ENCODE assay signal across 19 mouse cellular contexts in genomic region chr12:98615746-98616145, GRCm38 (mm10). TPM values are rescaled to one million over a fixed set of nuclear protein-coding genes. Genes with fewer than 3 reads are reported as not detected.
DNase-seq lines count a peak whose midpoint lies in the region; ATAC-seq and TF ChIP-seq lines count a peak whose summit lies in the region.
"Had no signal": no experiment of that assay in that cellular context is flagged by ENCODE, and none has a peak within 500 bp of the region (broad histone marks: within the 10 kb centered on the region; RNA-seq: fewer than 3 reads in every experiment).

No protein-coding gene starts in this region.

- no peak for DNase-seq in embryonic facial prominence, embryonic 14.5 days (ENCODE audit: low spot score)
- no peak for DNase-seq in embryonic facial prominence, embryonic 10.5 days (ENCODE audit: low spot score)
- DNase-seq in midbrain, embryonic 10.5 days (ENCODE audit: low spot score) = no peak
- DNase-seq in midbrain, postnatal 0 days (ENCODE audit: low spot score) = peak; percentile 52
- DNase-seq in kidney, adult 9 months = no peak
- DNase-seq in adrenal gland, postnatal 10 days = no peak
- DNase-seq: adrenal gland, postnatal 14 days; cerebellum, adult 18-20 months; heart, postnatal 4 days; kidney, adult 11 months; kidney, postnatal 25 days; layer of hippocampus, adult 9-11 months; lung, adult 18-20 months; lung, postnatal 4 days had no signal

- peak; percentile 41; the same call in 1 of the 2 replicates for ATAC-seq in embryonic facial prominence, embryonic 14.5 days (ENCODE audit: low read depth)
- ATAC-seq in midbrain, embryonic 13.5 days = 0 out of 2 replicates have a peak, but pooled peaks have one; percentile 58
- ATAC-seq in common myeloid progenitor, adult 5-6 weeks (replicated peaks; ENCODE audit: low read depth, poor library complexity, severe bottlenecking) = peak; percentile 58; the same call in 1 of the 2 replicates
- no peak; the same call in 1 of the 2 replicates for ATAC-seq in midbrain, postnatal 0 days (ENCODE audit: low FRiP score)

- H3K4me3 ChIP-seq in embryonic facial prominence, embryonic 14.5 days (ENCODE audit: low read depth, low read length) = no peak overlapping the region
- no peak overlapping the region for H3K4me3 ChIP-seq in embryonic facial prominence, embryonic 10.5 days
- no peak overlapping the region for H3K4me3 ChIP-seq in midbrain, embryonic 13.5 days (replicated peaks)
- no peak overlapping the region for H3K4me3 ChIP-seq in midbrain, embryonic 10.5 days
- H3K4me3 ChIP-seq in midbrain, postnatal 0 days (ENCODE audit: low read depth, low read length) = no peak overlapping the region
- H3K4me3 ChIP-seq: embryonic facial prominence, embryonic 13.5 days; forebrain, embryonic 10.5 days had no signal

- no peaks in the 10 kb centered on the region for H3K36me3 ChIP-seq in embryonic facial prominence, embryonic 14.5 days (ENCODE audit: control insufficient read depth, insufficient read depth, low read length)
- H3K36me3 ChIP-seq in embryonic facial prominence, embryonic 10.5 days (replicated peaks) = no peaks in the 10 kb centered on the region
- no peaks in the 10 kb centered on the region for H3K36me3 ChIP-seq in midbrain, embryonic 13.5 days
- H3K36me3 ChIP-seq in midbrain, embryonic 10.5 days = no peaks in the 10 kb centered on the region
- H3K36me3 ChIP-seq in midbrain, postnatal 0 days (ENCODE audit: insufficient read depth, low read length) = no peaks in the 10 kb centered on the region
- H3K36me3 ChIP-seq: embryonic facial prominence, embryonic 13.5 days; forebrain, embryonic 10.5 days had no signal

- H3K4me2 ChIP-seq in embryonic facial prominence, embryonic 14.5 days (ENCODE audit: low read depth, low read length) = no peak overlapping the region
- H3K4me2 ChIP-seq in midbrain, embryonic 13.5 days (replicated peaks) = no peak overlapping the region
- H3K4me2 ChIP-seq in midbrain, postnatal 0 days (ENCODE audit: low read depth, low read length, poor library complexity, severe bottlenecking) = no peak overlapping the region
- H3K4me2 ChIP-seq: embryonic facial prominence, embryonic 13.5 days had no signal

- no peak overlapping the region for H3K27ac ChIP-seq in embryonic facial prominence, embryonic 14.5 days (replicated peaks; ENCODE audit: low read depth, low read length)
- no peak overlapping the region for H3K27ac ChIP-seq in embryonic facial prominence, embryonic 10.5 days (replicated peaks)
- no peak overlapping the region for H3K27ac ChIP-seq in midbrain, embryonic 13.5 days
- H3K27ac ChIP-seq in midbrain, embryonic 10.5 days (replicated peaks) = no peak overlapping the region
- no peak overlapping the region for H3K27ac ChIP-seq in midbrain, postnatal 0 days (ENCODE audit: low read depth, low read length)
- H3K27ac ChIP-seq: embryonic facial prominence, embryonic 13.5 days; forebrain, embryonic 10.5 days had no signal

- H3K9me3 ChIP-seq in embryonic facial prominence, embryonic 14.5 days (ENCODE audit: control insufficient read depth, low read length) = no peaks in the 10 kb centered on the region
- H3K9me3 ChIP-seq in embryonic facial prominence, embryonic 10.5 days = no peaks in the 10 kb centered on the region
- H3K9me3 ChIP-seq in midbrain, embryonic 13.5 days = no peaks in the 10 kb centered on the region
- no peaks in the 10 kb centered on the region for H3K9me3 ChIP-seq in midbrain, embryonic 10.5 days (replicated peaks)
- no peaks in the 10 kb centered on the region for H3K9me3 ChIP-seq in midbrain, postnatal 0 days (ENCODE audit: low read length)
- H3K9me3 ChIP-seq: embryonic facial prominence, embryonic 13.5 days; forebrain, embryonic 10.5 days had no signal

- H3K9ac ChIP-seq in embryonic facial prominence, embryonic 14.5 days (ENCODE audit: low read depth, low read length) = no peak overlapping the region
- H3K9ac ChIP-seq in midbrain, embryonic 13.5 days (replicated peaks) = no peak overlapping the region
- H3K9ac ChIP-seq in midbrain, postnatal 0 days (replicated peaks; ENCODE audit: low read length, poor library complexity, severe bottlenecking) = no peak overlapping the region
- H3K9ac ChIP-seq: embryonic facial prominence, embryonic 13.5 days had no signal

- H3K4me1 ChIP-seq in embryonic facial prominence, embryonic 14.5 days (ENCODE audit: control insufficient read depth, insufficient read depth, low read length) = no peaks in the 10 kb centered on the region
- H3K4me1 ChIP-seq in embryonic facial prominence, embryonic 10.5 days = 0 out of 2 replicates have a peak, but pooled peaks cover 4% of the 10 kb centered on the region
- peaks cover 2% of the 10 kb centered on the region for H3K4me1 ChIP-seq in midbrain, embryonic 13.5 days (replicated peaks)
- no peaks in the 10 kb centered on the region for H3K4me1 ChIP-seq in midbrain, embryonic 10.5 days
- H3K4me1 ChIP-seq in midbrain, postnatal 0 days (ENCODE audit: insufficient read depth, low read length) = no peaks in the 10 kb centered on the region
- H3K4me1 ChIP-seq: embryonic facial prominence, embryonic 13.5 days; forebrain, embryonic 10.5 days had no signal

- 43% methylated on average over 5 of the region's 5 CpGs for WGBS in embryonic facial prominence, embryonic 14.5 days
- 74% methylated on average over 5 of the region's 5 CpGs for WGBS in embryonic facial prominence, embryonic 10.5 days
- WGBS in midbrain, embryonic 13.5 days = 40% methylated on average over 5 of the region's 5 CpGs
- 70% methylated on average over 5 of the region's 5 CpGs for WGBS in midbrain, embryonic 10.5 days
- 34% methylated on average over 5 of the region's 5 CpGs for WGBS in midbrain, postnatal 0 days

- no peak for TF ChIP-seq CTCF in midbrain, postnatal 0 days (IDR thresholded peaks at IDR 0.05)

- no peaks in the 10 kb centered on the region for H3K27me3 ChIP-seq in embryonic facial prominence, embryonic 14.5 days (replicated peaks; ENCODE audit: control insufficient read depth, insufficient read depth, low read length)
- H3K27me3 ChIP-seq in embryonic facial prominence, embryonic 10.5 days (replicated peaks; ENCODE audit: low read depth, poor library complexity, severe bottlenecking) = no peaks in the 10 kb centered on the region
- no peaks in the 10 kb centered on the region for H3K27me3 ChIP-seq in midbrain, embryonic 13.5 days
- no peaks in the 10 kb centered on the region for H3K27me3 ChIP-seq in midbrain, embryonic 10.5 days (ENCODE audit: low read depth, poor library complexity, severe bottlenecking)
- no peaks in the 10 kb centered on the region for H3K27me3 ChIP-seq in midbrain, postnatal 0 days (ENCODE audit: insufficient read depth, low read length)
- H3K27me3 ChIP-seq: embryonic facial prominence, embryonic 13.5 days had no signal

RNA-seq across cellular contexts. Expression of gene Spata7, which starts 12.2 kb away (rescaled TPM):
- 9.9 and 13.4 TPM in 2 replicates for polyA plus RNA-seq in embryonic facial prominence, embryonic 14.5 days (2014; fragmentation: Nextera tagmentation; extraction: Ambion mirVana)
- 21.7 and 22.1 TPM in 2 replicates for polyA plus RNA-seq in embryonic facial prominence, embryonic 10.5 days (2016; fragmentation: Nextera tagmentation; extraction: Ambion mirVana)
- polyA plus RNA-seq in midbrain, embryonic 13.5 days (2015; fragmentation: Nextera tagmentation; extraction: Ambion mirVana) = 29.9 and 31.9 TPM in 2 replicates
- polyA plus RNA-seq in midbrain, embryonic 10.5 days (2016; fragmentation: Nextera tagmentation; extraction: Ambion mirVana) = 19.5 and 21.6 TPM in 2 replicates
- total RNA-seq in common myeloid progenitor, adult 5-6 weeks (2017) = 7.2 and 12.0 TPM in 2 replicates
- 29.2 and 41.6 TPM in 2 replicates for total RNA-seq in midbrain, postnatal 0 days (2014; rRNA removed)
- 34.2 and 38.2 TPM in 2 replicates for polyA plus RNA-seq in midbrain, postnatal 0 days (2015; fragmentation: Nextera tagmentation; extraction: Ambion mirVana)
- 10 to 100 TPM in 1 of 2 experiments, 1 to 10 TPM in 1; 7.7 to 10.8 TPM for total RNA-seq in adrenal gland, postnatal 10 days (2021)

RNA-seq across cellular contexts. Expression of gene Kcnk10, which starts 37.6 kb away (rescaled TPM):
- 2.8 and 2.9 TPM in 2 replicates for polyA plus RNA-seq in embryonic facial prominence, embryonic 14.5 days (2014; fragmentation: Nextera tagmentation; extraction: Ambion mirVana)
- 4.3 and 6.9 TPM in 2 replicates for polyA plus RNA-seq in embryonic facial prominence, embryonic 10.5 days (2016; fragmentation: Nextera tagmentation; extraction: Ambion mirVana)
- polyA plus RNA-seq in midbrain, embryonic 13.5 days (2015; fragmentation: Nextera tagmentation; extraction: Ambion mirVana) = 51.8 and 53.9 TPM in 2 replicates
- polyA plus RNA-seq in midbrain, embryonic 10.5 days (2016; fragmentation: Nextera tagmentation; extraction: Ambion mirVana) = 17.7 and 33.2 TPM in 2 replicates
- not detected in 2 replicates for total RNA-seq in common myeloid progenitor, adult 5-6 weeks (2017)
- total RNA-seq in midbrain, postnatal 0 days (2014; rRNA removed) = 56.6 and 62.6 TPM in 2 replicates
- 33.0 and 37.4 TPM in 2 replicates for polyA plus RNA-seq in midbrain, postnatal 0 days (2015; fragmentation: Nextera tagmentation; extraction: Ambion mirVana)
- 1 to 10 TPM in 1 of 2 experiments, under 1 TPM in 1; 0.81 to 1.9 TPM for total RNA-seq in adrenal gland, postnatal 10 days (2021)
- total RNA-seq: heart, postnatal 4 days had no signal
- polyA plus RNA-seq: gonadal fat pad, adult 2 months had no signal
